Mouse (Mus musculus) G1E (cell line): ENCODE results near the gene Akap13. TPM values are rescaled to one million over a fixed set of nuclear protein-coding genes. Genes with fewer than 3 reads are reported as not detected.

ENCODE experiments used
- ATAC-seq: 2 replicates; pipeline ENCODE4 v1.8.0; 2016; ENCODE audit warnings: mild to moderate bottlenecking; ENCODE audit not compliant: insufficient number of reproducible peaks, poor library complexity, low FRiP score, severe bottlenecking; ENCODE audit errors: extremely low read depth
- DNase-seq: peaks from one replicate; pipeline ENCODE4 v3.0.0; 2012; ENCODE audit warnings: low spot score
- H3K27me3 ChIP-seq: 2 replicates; pipeline ENCODE4 v1.6.1; 2012; ENCODE audit warnings: mild to moderate bottlenecking, low read length, inconsistent platforms; ENCODE audit not compliant: insufficient read depth
- H3K36me3 ChIP-seq: replicated peaks from 2 replicates; pipeline ENCODE3; 2012; ENCODE audit warnings: mild to moderate bottlenecking, inconsistent platforms
- H3K4me1 ChIP-seq: 2 replicates; pipeline ENCODE4 v1.6.1; 2012; ENCODE audit warnings: low read depth, low read length, inconsistent platforms, mixed read lengths; ENCODE audit not compliant: insufficient read depth
- H3K4me3 ChIP-seq: 2 replicates; pipeline ENCODE4 v1.5.1; 2012; ENCODE audit warnings: low read depth, mild to moderate bottlenecking, inconsistent platforms, low read length, moderate library complexity, mixed read lengths
- H3K9me3 ChIP-seq: replicated peaks from 2 replicates; pipeline ENCODE4 v1.6.1; 2012; ENCODE audit warnings: inconsistent platforms
- CTCF ChIP-seq: IDR thresholded peaks from 2 replicates; pipeline ENCODE4 v1.5.1; 2012; ENCODE audit warnings: low read depth, low read length, inconsistent platforms, mixed read lengths
- GATA1 ChIP-seq: IDR thresholded peaks from 2 replicates; pipeline ENCODE4 v1.6.1; 2012; ENCODE audit warnings: borderline replicate concordance, low read length, inconsistent platforms, mixed read lengths
- GATA2 ChIP-seq: IDR thresholded peaks from 2 replicates; pipeline ENCODE4 v1.6.1; 2012; ENCODE audit warnings: low read depth, low read length, inconsistent platforms, borderline replicate concordance
- POLR2AphosphoS5 ChIP-seq: IDR thresholded peaks from 2 replicates; pipeline ENCODE4 v1.6.1; 2012; ENCODE audit warnings: low read depth, low read length, inconsistent platforms; ENCODE audit not compliant: insufficient replicate concordance
- TAL1 ChIP-seq: conservative IDR thresholded peaks from 2 replicates; pipeline ENCODE4 v1.6.1; 2012; ENCODE audit warnings: low read depth, low read length, inconsistent platforms, mixed read lengths
- polyA plus RNA-seq: library from polyadenylated mRNA; stranded (reverse); fragments of >175 nt; gene quantifications from 2 replicates; pipeline ENCODE4 v1.2.3, GENCODE M21; 2012
- total RNA-seq, 2 experiments: library from RNA; stranded (forward) in 1 of 2; stranded (reverse) in 1 of 2; fragments of 200-1000 nt in 1 of 2; fragments of >200 nt in 1 of 2; fragmentation: Nextera tagmentation in 1 of 2; gene quantifications; 2 replicates each; pipeline ENCODE4 v1.2.3; 2014 to 2017

Akap13 gene
- total and polyA plus RNA-seq, 3 experiments, result 2.8 to 123 (median 47.0) TPM

DNA sequence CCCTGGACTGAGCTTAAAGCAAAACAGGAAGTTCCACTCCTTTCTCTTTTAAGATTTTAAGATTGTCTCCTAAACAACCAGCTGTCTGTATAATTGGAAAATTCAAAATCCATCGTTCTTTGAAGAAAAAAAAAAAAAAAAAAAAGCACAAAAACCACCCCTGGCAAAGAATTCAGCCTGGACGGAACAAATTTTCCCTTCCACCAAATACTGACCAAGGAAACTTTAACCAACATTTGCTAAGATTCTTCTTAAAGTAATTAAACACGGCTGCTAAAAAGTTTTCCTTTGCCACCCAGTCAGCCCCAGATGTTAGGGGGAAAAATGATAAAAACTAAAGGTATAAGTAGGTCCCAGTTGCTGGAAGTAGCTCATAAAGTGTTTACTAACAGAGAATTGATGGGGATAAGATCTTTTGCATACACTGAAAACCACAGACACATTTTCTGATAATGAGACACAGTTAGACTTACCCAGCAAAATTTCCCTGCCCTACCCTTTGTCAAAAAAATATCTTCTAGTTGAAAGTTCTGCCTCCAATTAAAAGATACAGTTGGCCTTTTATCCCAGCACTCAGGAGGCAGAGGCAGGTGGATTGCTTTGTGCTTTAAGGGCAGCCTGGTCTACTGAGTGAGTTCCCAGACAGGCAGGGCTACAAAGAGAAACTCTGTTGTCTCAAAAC is 338.5 kb downstream of the Akap13 start:
- ATAC-seq (peak; percentile 55), DNase-seq (no peak)
- TF ChIP-seq POLR2AphosphoS5, result no peak
- TF ChIP-seq CTCF, result no peak
- no peak for TF ChIP-seq GATA1
- TF ChIP-seq GATA2, result no peak
- no peak for TF ChIP-seq TAL1
- H3K9me3 ChIP-seq, result peaks cover 12% of the 10 kb centered on the region
- H3K4me3 ChIP-seq, result peak overlapping the region; percentile 37; the same call in 1 of the 2 replicates
- H3K27me3 ChIP-seq, result no peaks in the 10 kb centered on the region
- peaks cover 60% of the 10 kb centered on the region for H3K4me1 ChIP-seq
- no peaks in the 10 kb centered on the region for H3K36me3 ChIP-seq

DNA sequence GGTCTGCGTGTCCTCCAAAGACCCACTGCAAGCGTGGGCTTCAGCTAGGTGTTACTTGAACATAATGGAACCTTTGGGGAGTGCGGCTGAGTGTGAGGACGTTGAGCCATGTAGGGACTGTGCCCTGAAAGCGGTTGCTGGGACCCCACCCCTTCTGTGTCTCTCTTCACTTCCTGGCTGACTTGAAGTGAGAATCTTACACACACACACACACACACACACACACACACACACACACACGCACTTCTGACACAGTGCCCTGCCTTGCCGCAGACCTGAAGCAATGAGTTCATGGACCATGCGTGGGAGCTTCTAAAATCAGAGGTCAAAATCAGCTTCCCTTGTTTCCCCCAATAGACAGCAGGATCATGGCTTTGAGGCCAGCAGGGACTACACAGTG is 339.8 kb downstream of the Akap13 start:
- TF ChIP-seq GATA2 (no peak), POLR2AphosphoS5 (no peak), GATA1 (no peak), TAL1 (no peak), CTCF (no peak)
- no peaks in the 10 kb centered on the region for H3K36me3 ChIP-seq
- ATAC-seq, result no peak
- no peaks in the 10 kb centered on the region for H3K27me3 ChIP-seq
- H3K9me3 ChIP-seq, result peaks cover 12% of the 10 kb centered on the region
- no peak for DNase-seq
- H3K4me1 ChIP-seq, result peaks cover 52% of the 10 kb centered on the region
- peak overlapping the region; percentile 23; the same call in 1 of the 2 replicates for H3K4me3 ChIP-seq

DNA sequence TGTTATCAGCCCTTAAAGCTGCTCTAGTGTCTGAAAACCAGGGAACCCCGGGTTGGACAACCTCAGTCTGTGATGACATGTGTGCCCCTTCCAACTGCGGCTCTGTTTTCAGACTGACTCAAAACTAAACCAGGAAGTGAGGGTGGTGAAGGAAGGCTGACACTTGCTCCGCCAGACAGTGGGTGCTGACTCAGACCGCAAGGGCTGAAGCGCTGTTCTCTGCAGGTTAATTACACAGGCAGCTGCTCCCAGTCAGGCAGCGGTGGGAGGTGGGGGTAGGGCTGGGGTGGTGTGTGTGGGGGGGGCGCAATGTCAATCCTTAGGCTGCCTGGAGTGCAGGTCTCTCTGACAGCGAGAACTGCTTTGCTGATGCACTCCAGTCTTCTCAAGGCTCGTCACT is 341.1 kb downstream of the Akap13 start:
- Histone ChIP-seq H3K4me1 (peaks cover 53% of the 10 kb centered on the region), H3K4me3 (peak overlapping the region; percentile 45; the same call in 1 of the 2 replicates), H3K27me3 (no peaks in the 10 kb centered on the region), H3K36me3 (no peaks in the 10 kb centered on the region), H3K9me3 (peaks cover 12% of the 10 kb centered on the region)
- DNase-seq (peak; percentile 50), ATAC-seq (peak; percentile 78)
- TF ChIP-seq GATA1 (no peak), CTCF (no peak), GATA2 (no peak)

DNA sequence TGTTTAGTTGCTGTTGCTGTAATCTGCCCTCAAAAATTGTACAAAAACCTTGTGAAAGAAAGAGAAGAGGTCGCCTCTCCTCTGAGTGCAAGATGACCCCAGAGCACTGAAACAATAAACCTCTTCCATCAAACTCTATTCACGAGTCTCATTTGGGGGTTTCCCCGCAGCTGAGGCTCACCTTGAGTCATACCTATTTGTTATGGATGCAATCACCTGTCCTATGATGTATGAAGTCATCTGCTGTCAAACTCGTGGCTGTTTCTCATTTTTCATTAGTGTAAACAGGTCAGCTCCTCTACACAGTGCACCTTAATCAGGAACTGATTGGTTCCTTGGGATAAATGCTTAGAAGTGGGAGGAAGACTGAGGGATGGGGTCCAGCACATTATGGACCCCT is 345.2 kb downstream of the Akap13 start:
- no peaks in the 10 kb centered on the region for H3K36me3 ChIP-seq
- DNase-seq, result no peak
- H3K27me3 ChIP-seq, result no peaks in the 10 kb centered on the region
- H3K4me1 ChIP-seq, result peaks cover 27% of the 10 kb centered on the region
- peaks cover 12% of the 10 kb centered on the region for H3K9me3 ChIP-seq
- ATAC-seq, result no peak
- TF ChIP-seq GATA2, result no peak
- no peak for TF ChIP-seq TAL1
- no peak for TF ChIP-seq POLR2AphosphoS5
- TF ChIP-seq CTCF, result no peak
- no peak for TF ChIP-seq GATA1
- no peak overlapping the region for H3K4me3 ChIP-seq

- no peak overlapping the region for H3K4me3 ChIP-seq
- H3K27me3 ChIP-seq, result no peaks in the 10 kb centered on the region
- H3K36me3 ChIP-seq, result no peaks in the 10 kb centered on the region
- no peak for ATAC-seq
- no peak for DNase-seq
- H3K9me3 ChIP-seq, result peaks cover 12% of the 10 kb centered on the region
- no peak for TF ChIP-seq TAL1
- no peak for TF ChIP-seq CTCF
- no peak for TF ChIP-seq GATA2
- no peak for TF ChIP-seq POLR2AphosphoS5
- TF ChIP-seq GATA1, result no peak
- peaks cover 27% of the 10 kb centered on the region for H3K4me1 ChIP-seq
Measured at GRCm38 (mm10) chr7:75801022-75801421, 345.7 kb downstream of the Akap13 start.

- Histone ChIP-seq H3K4me3 (no peak overlapping the region), H3K9me3 (peaks cover 12% of the 10 kb centered on the region), H3K27me3 (no peaks in the 10 kb centered on the region), H3K4me1 (peaks cover 27% of the 10 kb centered on the region), H3K36me3 (no peaks in the 10 kb centered on the region)
- DNase-seq, result no peak
- TF ChIP-seq GATA1 (no peak), POLR2AphosphoS5 (no peak), GATA2 (no peak), TAL1 (no peak), CTCF (no peak)
- no peak for ATAC-seq
Measured at GRCm38 (mm10) chr7:75801621-75802358, 346.5 kb downstream of the Akap13 start.
